Mouse (Mus musculus) Patski (cell line): ENCODE data around the gene Ddit4. TPM values are rescaled to one million over a fixed set of nuclear protein-coding genes. Genes with fewer than 3 reads are reported as not detected.

ENCODE experiments used
- ATAC-seq: fragments of 100-300 bp; one replicate; pipeline ENCODE4 v1.8.0; 2021
- CTCF ChIA-PET: fragments of 350-600 bp; sonication (Branson Sonifier 250); formaldehyde crosslinking; loops from one replicate; lab custom pipeline; 2022; ENCODE audit warnings: inconsistent platforms; lab: Charles Lee
- POLR2A ChIA-PET: fragments of 350-600 bp; sonication (Branson Sonifier 250); formaldehyde crosslinking; loops from one replicate; lab custom pipeline; 2022; ENCODE audit warnings: antibody characterized with exemption, inconsistent platforms; lab: Charles Lee
- DNase-seq: peaks from one replicate; pipeline ENCODE4 v3.0.0-alpha.2; 2011; ENCODE audit warnings: low read depth, low spot score
- H3K27me3 ChIP-seq: fragments of 371-371 bp; one replicate; pipeline ENCODE4 v1.5.1; 2021
- CTCF ChIP-seq: fragments of 100-300 bp; IDR thresholded peaks from one replicate; pipeline ENCODE4 v1.5.1; 2021
- in situ Hi-C: fragments of 300-500 bp; cut with MboI; formaldehyde crosslinking; loops from 3 replicates; pipeline ENCODE4 v1.11.1; 2018; ENCODE audit warnings: low pct_unique_long_range_greater_than_20kb, mixed read lengths
- polyA plus RNA-seq: library from polyadenylated mRNA; unstranded; gene quantifications from one replicate; pipeline ENCODE4 v1.2.3, GENCODE M21; 2021

Gene Ddit4
- polyA plus RNA-seq, 1 experiment from 2014 or later = 63.9 TPM

DNA sequence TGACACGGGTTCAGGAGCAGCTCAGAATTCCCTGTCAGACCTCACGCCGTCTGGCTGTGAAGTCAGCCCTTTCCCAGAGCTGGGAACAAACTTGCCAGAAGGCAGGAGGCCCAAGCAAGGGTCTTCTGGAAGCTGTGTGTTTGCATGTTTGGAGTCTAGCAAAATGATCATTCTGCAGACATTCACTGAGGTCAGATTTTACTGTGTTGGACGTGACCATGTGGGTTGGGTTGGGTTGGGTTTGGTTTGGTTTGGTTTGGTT lies 51.5 kb downstream of the Ddit4 start:
- no peaks in the 10 kb centered on the region for H3K27me3 ChIP-seq
- POLR2A ChIA-PET = interaction anchor here (1.7 to 2.9 kb wide), 2 partner anchors 43 to 51 kb away, joined by 4 to 18 read pairs; partner anchors contain the start of gene Ddit4
- CTCF ChIA-PET = interaction anchor here (0.7 to 3.9 kb wide), 3 partner anchors 9 to 216 kb away, joined by 3 to 34 read pairs (median 6); partner anchors contain the start of gene Ddit4
- ATAC-seq (no peak), DNase-seq (no peak)
- in situ Hi-C loops = no loop called here
- TF ChIP-seq CTCF = no peak

Other genes starting within 250 kb of the Ddit4 start
- 52.4 TPM for gene Micu1, start 249.4 kb downstream of the Ddit4 start, polyA plus RNA-seq
- gene Dnajb12, start 72.3 kb downstream of the Ddit4 start, polyA plus RNA-seq = 54.0 TPM
- gene Ascc1, start 51.0 kb upstream of the Ddit4 start, polyA plus RNA-seq = 34.4 TPM
- gene Anapc16, start 51.3 kb upstream of the Ddit4 start, polyA plus RNA-seq = 67.8 TPM
- gene Spock2, start 154.4 kb upstream of the Ddit4 start, polyA plus RNA-seq = 0.08 TPM